Mouse (Mus musculus): ENCODE results near the gene Grid1. TPM values are rescaled to one million over a fixed set of nuclear protein-coding genes. Genes with fewer than 3 reads are reported as not detected.

Grid1 gene
- total and polyA plus RNA-seq, 2 experiments: 0.46 to 0.55 TPM

DNA sequence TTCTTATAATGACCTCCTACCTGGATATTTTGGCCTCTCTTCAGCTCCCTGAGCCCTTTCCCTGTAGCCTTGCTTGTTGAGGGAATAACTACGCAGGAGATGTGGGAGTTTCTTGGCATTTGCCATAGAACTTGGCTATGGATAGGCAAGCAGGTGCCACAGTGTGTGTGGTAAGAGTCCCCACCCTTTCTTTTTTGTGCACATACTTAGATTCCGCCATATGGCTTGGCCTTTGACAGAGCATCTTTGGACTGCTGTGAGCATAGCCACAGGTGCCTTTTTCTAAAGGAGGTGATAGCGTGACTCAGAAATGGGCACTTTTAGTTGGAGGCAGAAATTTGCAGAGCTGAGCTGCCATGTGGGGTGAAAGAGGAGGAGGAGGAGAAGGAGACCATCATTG lies 64.7 kb downstream of the Grid1 start:
- Histone ChIP-seq H3K9ac (ENCODE audit: low read depth, low read length) (no peak overlapping the region), H3K4me3 (ENCODE audit: insufficient read depth, low read depth, low read length) (no peak overlapping the region), H3K79me2 (ENCODE audit: control insufficient read depth, insufficient read depth, low read length) (no peaks in the 10 kb centered on the region), H3K36me3 (ENCODE audit: control insufficient read depth, insufficient read depth, low read length) (no peaks in the 10 kb centered on the region), H3K27me3 (ENCODE audit: control insufficient read depth, insufficient read depth, low read length) (no peaks in the 10 kb centered on the region), H3K4me1 (ENCODE audit: control insufficient read depth, insufficient read depth, low read length) (peaks cover 2% of the 10 kb centered on the region; the same call in 1 of the 2 replicates), H3K27ac (replicated peaks; ENCODE audit: insufficient read depth, low read depth, low read length) (no peak overlapping the region)
- DNase-seq (ENCODE audit: extremely low read depth, low read depth, low spot score): no peak
- 90% methylated on average over 3 of the region's 3 CpGs for WGBS
- TF ChIP-seq CTCF (IDR thresholded peaks at IDR 0.05; ENCODE audit: low read depth, low read length) (no peak), POLR2A (IDR thresholded peaks at IDR 0.05; ENCODE audit: extremely low read depth, insufficient read depth, low read length) (no peak)

GRCm38 (mm10) chr14:34891769-34892532 lies 72.0 kb downstream of the Grid1 start:
- no peak overlapping the region for H3K9ac ChIP-seq (ENCODE audit: low read depth, low read length)
- H3K4me1 ChIP-seq (ENCODE audit: control insufficient read depth, insufficient read depth, low read length): no peaks in the 10 kb centered on the region
- TF ChIP-seq POLR2A (IDR thresholded peaks at IDR 0.05; ENCODE audit: extremely low read depth, insufficient read depth, low read length) (no peak), CTCF (IDR thresholded peaks at IDR 0.05; ENCODE audit: low read depth, low read length) (no peak)
- H3K27ac ChIP-seq (replicated peaks; ENCODE audit: insufficient read depth, low read depth, low read length): no peak overlapping the region
- no peak for DNase-seq (ENCODE audit: extremely low read depth, low read depth, low spot score)
- WGBS: 12% methylated on average over 6 of the region's 6 CpGs
- no peaks in the 10 kb centered on the region for H3K27me3 ChIP-seq (ENCODE audit: control insufficient read depth, insufficient read depth, low read length)
- no peak overlapping the region for H3K4me3 ChIP-seq (ENCODE audit: insufficient read depth, low read depth, low read length)
- no peaks in the 10 kb centered on the region for H3K79me2 ChIP-seq (ENCODE audit: control insufficient read depth, insufficient read depth, low read length)
- H3K36me3 ChIP-seq (ENCODE audit: control insufficient read depth, insufficient read depth, low read length): no peaks in the 10 kb centered on the region

DNA sequence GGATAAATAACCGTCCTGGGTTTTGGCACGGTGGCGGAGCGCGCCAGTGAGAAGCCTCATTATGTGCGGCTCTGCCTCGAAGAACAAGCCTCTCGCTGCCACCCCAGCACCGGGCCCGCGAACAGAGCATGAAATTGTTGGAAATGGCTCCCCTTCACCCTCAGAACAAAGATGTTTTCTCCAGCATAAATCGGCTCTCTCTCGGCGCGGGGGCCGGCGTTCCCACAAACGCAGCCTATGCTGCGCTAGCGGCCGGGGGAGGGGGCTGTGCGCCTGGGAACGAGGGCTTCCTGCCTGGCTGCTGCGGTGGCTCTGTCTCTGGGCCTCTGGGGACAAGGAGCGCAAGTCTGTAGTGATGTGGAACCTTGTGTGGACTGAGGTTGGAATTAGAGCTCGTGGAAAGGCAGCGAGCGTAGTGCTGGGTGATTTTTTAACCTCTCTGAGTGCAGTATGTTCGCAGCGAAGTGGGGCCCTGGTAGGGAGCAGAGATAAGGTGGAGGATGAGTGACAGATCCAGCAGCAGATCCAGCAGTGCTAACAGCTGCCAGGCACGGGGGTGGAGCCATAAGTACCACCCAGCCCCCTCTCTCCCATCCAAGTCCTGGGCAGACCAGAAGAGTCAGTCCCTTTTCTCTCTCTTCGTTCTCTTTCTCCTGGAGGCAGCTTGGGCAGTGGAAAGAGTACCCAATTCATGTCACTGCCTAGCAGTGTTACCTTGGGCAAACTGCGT lies 76.5 kb downstream of the Grid1 start:
- Histone ChIP-seq H3K9ac (ENCODE audit: low read depth, low read length) (no peak overlapping the region), H3K79me2 (ENCODE audit: control insufficient read depth, insufficient read depth, low read length) (no peaks in the 10 kb centered on the region), H3K4me3 (ENCODE audit: insufficient read depth, low read depth, low read length) (no peak overlapping the region), H3K27me3 (ENCODE audit: control insufficient read depth, insufficient read depth, low read length) (no peaks in the 10 kb centered on the region), H3K4me1 (ENCODE audit: control insufficient read depth, insufficient read depth, low read length) (no peaks in the 10 kb centered on the region), H3K27ac (replicated peaks; ENCODE audit: insufficient read depth, low read depth, low read length) (no peak overlapping the region), H3K36me3 (ENCODE audit: control insufficient read depth, insufficient read depth, low read length) (no peaks in the 10 kb centered on the region)
- 7% methylated on average over 33 of the region's 33 CpGs for WGBS
- TF ChIP-seq POLR2A (IDR thresholded peaks at IDR 0.05; ENCODE audit: extremely low read depth, insufficient read depth, low read length): no peak
- no peak for TF ChIP-seq CTCF (IDR thresholded peaks at IDR 0.05; ENCODE audit: low read depth, low read length)
- DNase-seq (ENCODE audit: extremely low read depth, low read depth, low spot score): no peak

GRCm38 (mm10) chr14:34903854-34904253 lies 83.9 kb downstream of the Grid1 start:
- H3K4me1 ChIP-seq (ENCODE audit: control insufficient read depth, insufficient read depth, low read length): no peaks in the 10 kb centered on the region
- no peak overlapping the region for H3K4me3 ChIP-seq (ENCODE audit: insufficient read depth, low read depth, low read length)
- no peak for DNase-seq (ENCODE audit: extremely low read depth, low read depth, low spot score)
- no peaks in the 10 kb centered on the region for H3K79me2 ChIP-seq (ENCODE audit: control insufficient read depth, insufficient read depth, low read length)
- WGBS: 72% methylated on average over 4 of the region's 4 CpGs
- no peak for TF ChIP-seq POLR2A (IDR thresholded peaks at IDR 0.05; ENCODE audit: extremely low read depth, insufficient read depth, low read length)
- no peak for TF ChIP-seq CTCF (IDR thresholded peaks at IDR 0.05; ENCODE audit: low read depth, low read length)
- H3K27ac ChIP-seq (replicated peaks; ENCODE audit: insufficient read depth, low read depth, low read length): no peak overlapping the region
- no peaks in the 10 kb centered on the region for H3K36me3 ChIP-seq (ENCODE audit: control insufficient read depth, insufficient read depth, low read length)
- no peak overlapping the region for H3K9ac ChIP-seq (ENCODE audit: low read depth, low read length)
- H3K27me3 ChIP-seq (ENCODE audit: control insufficient read depth, insufficient read depth, low read length): no peaks in the 10 kb centered on the region

DNA sequence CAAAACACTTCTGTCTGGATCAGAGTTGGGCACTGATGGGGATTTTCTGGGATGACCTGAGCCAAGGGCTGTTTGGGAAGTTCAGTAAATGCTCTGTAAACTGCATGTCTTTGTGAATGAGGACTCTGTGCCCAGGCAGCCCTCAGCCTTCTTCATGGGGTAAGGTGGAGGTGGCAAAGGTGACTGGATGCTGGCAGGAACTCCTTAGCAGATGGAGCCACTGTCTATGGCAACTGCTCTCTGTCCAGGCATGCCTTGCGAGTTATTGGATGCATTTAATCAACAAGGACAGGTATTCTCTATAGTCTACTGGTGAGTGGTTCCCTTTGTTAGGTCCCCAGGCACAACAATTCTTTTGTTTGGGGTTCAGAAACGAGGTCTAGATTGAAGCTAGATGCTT lies 85.8 kb downstream of the Grid1 start:
- 54% methylated on average over 2 of the region's 2 CpGs for WGBS
- no peak overlapping the region for H3K4me3 ChIP-seq (ENCODE audit: insufficient read depth, low read depth, low read length)
- TF ChIP-seq POLR2A (IDR thresholded peaks at IDR 0.05; ENCODE audit: extremely low read depth, insufficient read depth, low read length): no peak
- TF ChIP-seq CTCF (IDR thresholded peaks at IDR 0.05; ENCODE audit: low read depth, low read length): no peak
- DNase-seq (ENCODE audit: extremely low read depth, low read depth, low spot score): no peak
- H3K79me2 ChIP-seq (ENCODE audit: control insufficient read depth, insufficient read depth, low read length): no peaks in the 10 kb centered on the region
- no peaks in the 10 kb centered on the region for H3K4me1 ChIP-seq (ENCODE audit: control insufficient read depth, insufficient read depth, low read length)
- H3K27ac ChIP-seq (replicated peaks; ENCODE audit: insufficient read depth, low read depth, low read length): no peak overlapping the region
- no peaks in the 10 kb centered on the region for H3K36me3 ChIP-seq (ENCODE audit: control insufficient read depth, insufficient read depth, low read length)
- no peaks in the 10 kb centered on the region for H3K27me3 ChIP-seq (ENCODE audit: control insufficient read depth, insufficient read depth, low read length)
- H3K9ac ChIP-seq (ENCODE audit: low read depth, low read length): no peak overlapping the region

GRCm38 (mm10) chr14:34908366-34908765 lies 88.5 kb downstream of the Grid1 start:
- TF ChIP-seq POLR2A (IDR thresholded peaks at IDR 0.05; ENCODE audit: extremely low read depth, insufficient read depth, low read length): no peak
- TF ChIP-seq CTCF (IDR thresholded peaks at IDR 0.05; ENCODE audit: low read depth, low read length): no peak
- no peaks in the 10 kb centered on the region for H3K36me3 ChIP-seq (ENCODE audit: control insufficient read depth, insufficient read depth, low read length)
- H3K27me3 ChIP-seq (ENCODE audit: control insufficient read depth, insufficient read depth, low read length): no peaks in the 10 kb centered on the region
- H3K4me1 ChIP-seq (ENCODE audit: control insufficient read depth, insufficient read depth, low read length): no peaks in the 10 kb centered on the region
- no peak overlapping the region for H3K4me3 ChIP-seq (ENCODE audit: insufficient read depth, low read depth, low read length)
- no peaks in the 10 kb centered on the region for H3K79me2 ChIP-seq (ENCODE audit: control insufficient read depth, insufficient read depth, low read length)
- DNase-seq (ENCODE audit: extremely low read depth, low read depth, low spot score): no peak
- H3K27ac ChIP-seq (replicated peaks; ENCODE audit: insufficient read depth, low read depth, low read length): no peak overlapping the region
- H3K9ac ChIP-seq (ENCODE audit: low read depth, low read length): no peak overlapping the region
- 76% methylated on average over 2 of the region's 2 CpGs for WGBS
